Mouse (Mus musculus): ENCODE data around the gene Rnf121.
A peak's percentile ranks its signal among the peaks of the same experiment; 100 is the strongest.

The Rnf121 gene

DNA sequence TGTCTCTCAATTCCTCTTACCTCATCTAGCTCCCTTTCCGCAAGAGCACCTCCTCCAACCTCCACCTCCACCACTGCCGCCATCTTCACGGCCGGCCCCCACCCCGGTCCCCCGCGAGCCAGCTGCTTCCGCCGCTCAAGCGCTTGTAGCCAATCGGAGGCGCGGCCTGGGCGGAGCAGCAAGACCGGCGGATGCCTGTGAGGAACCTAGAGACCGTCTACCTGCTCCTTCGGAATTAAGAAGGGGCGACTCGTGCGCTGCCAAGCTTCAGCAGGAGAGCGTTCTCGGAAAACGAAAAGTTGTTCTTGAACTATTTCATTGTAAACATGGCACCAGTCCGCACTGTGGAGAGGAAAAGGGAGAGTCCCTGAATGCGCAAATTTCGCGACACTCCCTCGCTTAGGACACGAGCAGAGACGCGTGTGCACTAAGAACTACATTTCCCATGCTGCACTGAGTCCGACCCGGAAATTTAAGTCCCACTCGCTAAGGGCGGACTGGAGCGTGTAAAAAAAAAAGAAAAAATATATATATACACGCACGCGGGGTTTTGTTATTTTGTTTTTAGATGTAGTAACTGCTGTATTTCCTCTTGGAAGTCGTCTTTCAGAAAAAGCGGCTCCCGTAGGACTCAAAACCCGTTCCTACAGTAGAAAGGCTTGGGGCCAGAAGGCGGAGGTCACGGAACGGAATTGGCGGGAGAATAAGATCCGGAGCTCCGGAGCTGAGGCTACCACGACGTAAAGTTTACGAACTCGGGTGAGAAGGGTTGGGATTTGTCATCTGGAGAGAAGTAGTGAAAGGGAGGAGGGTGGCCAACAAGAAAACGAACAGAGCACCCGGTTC is at the start of gene Rnf121, which contains the start of the genes Xndc1 and Xntrpc:
Gene Rnf121, minus strand, starts transcription at position 424 of the 846 bp plus-strand sequence.
Gene Xndc1, plus strand, starts transcription at position 466 of the 846 bp plus-strand sequence.
Gene Xntrpc, plus strand, starts transcription at position 668 of the 846 bp plus-strand sequence.
- DNase-seq: peak; percentile 92 to 93

DNA sequence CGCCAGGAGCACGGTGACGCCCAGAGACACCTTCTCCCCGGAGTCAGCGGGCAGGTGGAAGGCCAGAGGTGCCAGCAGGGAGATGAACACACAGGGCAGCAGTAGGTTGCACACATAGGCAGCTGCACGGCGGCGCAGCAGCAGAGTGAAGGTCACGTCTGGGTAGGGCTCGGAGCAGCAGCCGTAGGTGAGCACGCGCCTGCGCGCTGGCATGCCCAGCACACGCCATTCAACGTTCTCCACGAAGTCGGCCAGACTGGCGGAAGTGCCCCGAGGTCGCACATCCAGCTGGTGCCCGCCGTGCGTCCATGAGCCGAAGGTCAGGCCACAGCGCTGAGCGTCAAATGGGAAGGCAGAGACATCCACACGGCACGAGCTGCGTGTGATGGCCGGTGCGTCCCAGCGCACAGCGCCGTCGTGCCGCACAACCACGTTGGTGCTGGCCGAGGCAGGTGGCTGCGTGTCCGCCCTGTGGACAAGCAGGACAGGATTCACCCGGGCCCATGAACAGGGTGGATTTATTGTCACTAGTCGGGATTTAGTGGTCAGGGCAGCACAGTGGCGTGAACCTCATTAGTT is 48.0 kb upstream of the Rnf121 start:
- no peak for DNase-seq

DNA sequence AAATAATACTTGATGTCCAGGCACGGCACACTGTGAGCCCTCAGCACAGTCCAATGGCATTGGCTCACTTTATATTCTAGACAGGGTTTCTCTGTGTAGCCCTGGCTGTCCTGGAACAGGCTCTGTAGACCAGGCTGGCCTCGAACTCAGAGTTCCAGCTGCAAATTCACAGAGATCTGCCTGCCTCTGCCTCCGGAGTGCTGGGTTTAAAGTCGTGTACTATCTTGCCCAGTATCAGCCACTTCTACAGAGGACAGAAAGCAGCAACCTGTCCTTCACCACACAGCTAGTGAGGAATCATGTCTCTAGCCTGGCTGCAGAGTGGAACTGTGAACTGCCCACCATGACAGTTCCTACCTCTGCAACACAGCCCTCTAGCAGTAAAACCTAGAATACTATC is 44.5 kb upstream of the Rnf121 start:
- no peak for DNase-seq

DNA sequence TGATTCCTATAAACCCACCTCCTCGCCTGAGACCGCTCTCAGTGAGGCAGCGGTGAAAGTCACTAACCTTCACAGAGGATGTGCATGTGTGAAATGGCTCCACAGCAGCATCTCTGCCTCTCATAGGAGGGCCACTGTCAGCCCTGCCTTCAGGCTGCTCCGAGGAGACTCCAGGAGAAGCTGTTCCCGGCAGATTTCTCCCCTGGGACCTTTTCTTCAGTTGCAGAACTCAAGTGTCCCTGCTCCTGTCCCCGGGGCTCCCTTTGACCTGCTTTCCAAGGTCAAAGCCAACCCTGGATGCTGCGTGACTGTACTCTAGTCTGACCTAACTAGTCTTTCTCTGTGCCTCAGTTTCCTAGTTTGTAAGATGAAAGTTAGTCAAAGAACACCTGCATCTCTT is 43.9 kb upstream of the Rnf121 start, which contains the start of gene Art5:
Gene Art5, minus strand, starts transcription at position 319 of the 400 bp plus-strand sequence.
- DNase-seq: no peak

DNA sequence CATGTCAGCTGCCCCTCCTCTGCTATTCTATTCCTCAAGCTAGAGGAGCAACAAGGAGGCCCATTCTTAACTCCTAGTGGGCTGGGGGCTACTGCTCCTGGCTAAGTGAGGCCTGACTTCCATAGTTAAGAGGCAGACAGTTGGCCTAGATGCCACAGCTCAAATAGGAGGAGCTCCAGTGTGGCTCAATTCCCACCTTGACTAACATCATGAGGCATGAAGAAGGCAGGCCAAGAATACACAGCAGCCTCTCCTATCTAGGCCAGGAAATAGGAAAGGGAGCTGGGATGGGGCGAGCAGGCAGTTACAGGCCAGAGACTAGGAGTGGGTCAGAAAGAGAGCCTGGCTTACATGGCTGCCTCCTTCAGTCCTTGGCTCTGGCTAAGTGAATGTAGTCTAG is 42.9 kb upstream of the Rnf121 start:
- DNase-seq: no peak

DNA sequence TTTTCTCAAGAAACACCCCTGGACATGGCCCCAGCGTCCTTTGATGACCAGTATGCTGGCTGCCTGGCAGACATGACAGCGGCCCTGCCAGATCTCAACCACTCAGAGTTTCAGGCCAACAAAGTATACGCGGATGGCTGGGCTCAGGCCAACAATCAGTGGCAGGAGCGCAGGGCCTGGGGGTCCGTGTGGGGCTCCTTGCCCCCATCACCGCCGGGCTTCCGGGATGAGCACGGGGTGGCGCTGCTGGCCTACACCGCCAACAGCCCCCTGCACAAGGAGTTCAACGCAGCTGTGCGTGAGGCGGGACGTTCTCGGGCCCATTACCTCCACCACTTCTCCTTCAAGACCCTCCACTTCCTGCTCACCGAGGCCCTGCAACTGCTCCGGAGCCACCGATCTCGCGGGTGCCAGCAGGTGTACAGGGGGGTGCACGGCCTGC is 41.5 kb upstream of the Rnf121 start:
- no peak for DNase-seq

DNA sequence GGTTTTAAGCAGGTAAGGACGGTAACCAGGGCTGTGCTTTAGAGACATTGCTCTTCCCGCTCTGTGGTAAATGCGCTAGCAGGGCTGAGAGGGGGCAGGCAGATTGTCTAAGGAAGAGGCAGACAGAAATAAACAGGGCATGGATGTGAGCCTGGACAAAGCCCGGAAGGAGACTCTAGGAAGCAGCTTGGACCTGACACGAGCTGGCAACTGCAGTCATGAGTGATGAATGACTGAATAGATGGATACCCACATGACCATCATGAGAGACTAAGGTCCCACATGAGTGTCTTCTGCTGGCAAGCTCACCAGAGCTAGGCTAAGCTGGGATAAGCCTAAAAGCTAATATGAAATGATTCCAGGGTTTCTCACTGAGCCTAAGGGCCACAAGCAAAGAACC is 38.9 kb upstream of the Rnf121 start:
- peak; percentile 39 to 48 for DNase-seq

DNA sequence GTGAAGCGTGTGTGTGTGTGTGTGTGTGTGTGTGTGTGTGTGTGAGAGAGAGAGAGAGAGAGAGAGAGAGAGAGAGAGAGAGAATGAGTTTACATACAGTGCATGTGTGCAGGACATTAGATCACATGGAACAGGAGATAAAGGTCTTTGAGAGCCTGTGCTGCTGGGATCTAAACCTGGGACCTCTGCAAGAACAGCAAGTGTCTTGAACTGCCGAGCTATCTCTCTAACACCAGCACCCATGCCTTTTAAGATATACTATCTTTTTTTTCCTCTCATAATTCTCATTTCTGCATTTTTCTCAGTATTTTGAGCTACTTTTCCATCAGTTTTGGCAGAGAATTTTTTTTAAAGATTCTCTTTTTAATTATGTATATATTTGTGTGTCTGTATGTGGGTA is 38.3 kb upstream of the Rnf121 start:
- no peak for DNase-seq

DNA sequence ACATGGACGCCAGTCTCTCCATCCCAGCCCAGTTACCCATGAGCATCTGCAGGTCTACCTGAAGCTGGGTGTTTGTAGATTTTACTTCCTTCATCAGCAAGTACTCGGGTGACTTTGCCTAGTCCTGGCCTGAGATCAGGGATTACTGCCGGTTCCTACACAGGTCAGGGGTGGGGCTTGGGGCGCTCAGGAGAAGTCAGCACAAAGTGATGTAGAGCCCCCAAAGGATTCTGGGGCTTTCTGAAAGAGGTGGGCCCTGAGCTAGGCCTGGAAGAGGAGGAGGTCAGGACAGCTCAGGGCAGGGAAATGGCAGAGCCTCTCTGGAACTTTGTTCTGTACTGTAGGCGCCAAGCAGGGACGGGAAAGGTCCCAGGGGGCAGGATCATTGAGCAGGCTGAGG is 37.4 kb upstream of the Rnf121 start:
- DNase-seq: no peak

DNA sequence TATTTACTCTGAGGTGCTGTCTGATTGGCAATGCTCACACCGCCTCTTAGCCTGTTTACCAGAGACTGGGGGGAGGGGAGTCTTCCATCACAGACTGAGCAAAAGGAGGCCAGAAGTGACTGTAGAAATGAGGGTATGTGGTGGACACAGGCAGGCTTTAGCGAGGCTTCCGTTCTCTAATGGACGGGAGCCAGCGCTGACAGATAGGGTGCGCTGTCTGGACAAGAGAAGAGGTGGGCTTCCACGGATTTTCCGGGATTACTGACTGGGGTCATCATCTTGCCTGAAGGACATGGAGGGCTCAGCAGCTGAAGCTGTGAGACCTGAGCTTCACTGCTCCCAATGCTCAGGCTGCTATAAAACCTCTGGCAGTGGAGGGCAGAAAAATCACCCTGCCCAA is 37.0 kb upstream of the Rnf121 start:
- no peak for DNase-seq

DNA sequence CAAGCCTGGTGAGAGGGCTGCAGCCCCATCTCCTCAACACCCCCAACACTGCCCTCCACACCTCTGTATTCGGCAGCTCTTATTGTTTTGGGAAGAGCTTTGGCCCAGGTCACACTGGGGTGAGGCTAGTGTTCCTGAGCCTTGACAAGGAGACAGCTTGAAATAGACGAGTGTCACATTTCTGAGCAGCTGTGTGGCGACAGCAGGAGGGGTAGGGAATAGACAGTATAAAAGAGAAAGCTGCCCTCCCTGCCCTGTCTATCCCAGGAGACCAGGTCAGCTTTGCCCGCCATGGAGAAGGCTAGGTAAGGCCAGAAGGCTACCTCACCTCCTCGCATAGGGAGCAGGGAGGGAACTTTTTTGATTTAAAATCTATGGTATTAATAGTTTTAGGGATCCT is 36.2 kb upstream of the Rnf121 start, which contains the start of gene Art1:
Gene Art1, plus strand, starts transcription at position 257 of the 400 bp plus-strand sequence.
- no peak for DNase-seq

DNA sequence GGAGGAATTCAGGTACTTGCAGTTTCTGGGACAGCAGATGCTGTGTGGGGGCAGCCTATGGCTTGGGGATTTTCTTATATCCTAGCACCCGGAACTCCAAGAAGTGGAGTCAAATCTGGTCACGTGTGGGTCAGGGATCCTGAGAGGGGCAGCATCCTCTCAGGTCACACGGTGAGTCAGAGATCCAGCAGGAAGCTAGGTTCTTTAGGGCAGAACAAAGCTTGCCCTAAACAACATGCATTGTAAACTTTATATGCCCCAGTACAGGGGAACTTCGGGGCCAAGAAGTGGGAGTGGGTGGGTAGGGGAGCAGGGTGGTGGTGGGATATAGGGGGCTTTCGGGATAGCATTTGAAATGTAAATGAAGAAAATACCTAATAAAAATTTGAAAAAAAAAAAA is 35.6 kb upstream of the Rnf121 start:
- DNase-seq: no peak

DNA sequence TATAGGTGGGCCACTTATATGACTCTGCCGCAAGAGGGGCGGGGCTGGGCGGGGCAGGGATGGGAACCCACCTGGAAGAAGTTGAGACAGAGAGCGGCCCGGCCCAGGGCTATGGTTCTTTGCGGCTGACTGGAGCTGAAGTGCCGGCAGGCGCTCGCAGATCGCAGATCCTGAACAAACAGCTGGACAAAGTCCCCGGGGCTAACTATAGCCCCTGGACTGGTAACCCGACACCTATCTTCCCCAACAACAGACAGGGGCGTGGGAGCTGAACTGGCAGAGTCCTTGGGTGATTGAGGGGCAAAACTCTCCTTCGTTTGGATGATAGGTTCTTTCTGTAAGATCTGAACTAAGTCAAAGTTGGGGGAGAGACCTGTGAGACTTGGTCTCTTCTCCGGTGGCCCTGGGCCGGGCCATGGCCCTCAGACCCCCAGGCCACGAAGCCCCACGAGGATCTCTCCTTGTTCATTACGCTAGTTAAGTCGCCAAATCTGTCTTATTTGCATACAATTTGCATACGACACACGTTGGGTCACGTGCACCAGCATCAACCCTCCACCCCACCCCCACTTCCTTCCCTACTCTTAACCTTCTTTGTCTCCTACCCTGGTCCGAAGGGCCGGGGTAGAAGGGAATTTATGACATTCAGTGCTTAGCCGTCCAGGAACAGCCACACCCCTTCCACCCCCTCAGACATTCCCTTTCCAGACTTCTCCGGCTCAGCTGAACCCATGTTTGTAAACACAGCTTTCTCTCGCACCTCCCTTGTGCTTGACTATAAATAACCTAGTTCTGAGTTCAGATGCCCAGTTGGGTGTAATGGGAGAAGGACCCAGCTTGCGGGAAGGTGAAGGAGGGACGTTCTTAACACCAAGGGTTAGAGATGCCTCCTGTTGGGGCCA is 34.7 kb upstream of the Rnf121 start:
- DNase-seq: no peak

DNA sequence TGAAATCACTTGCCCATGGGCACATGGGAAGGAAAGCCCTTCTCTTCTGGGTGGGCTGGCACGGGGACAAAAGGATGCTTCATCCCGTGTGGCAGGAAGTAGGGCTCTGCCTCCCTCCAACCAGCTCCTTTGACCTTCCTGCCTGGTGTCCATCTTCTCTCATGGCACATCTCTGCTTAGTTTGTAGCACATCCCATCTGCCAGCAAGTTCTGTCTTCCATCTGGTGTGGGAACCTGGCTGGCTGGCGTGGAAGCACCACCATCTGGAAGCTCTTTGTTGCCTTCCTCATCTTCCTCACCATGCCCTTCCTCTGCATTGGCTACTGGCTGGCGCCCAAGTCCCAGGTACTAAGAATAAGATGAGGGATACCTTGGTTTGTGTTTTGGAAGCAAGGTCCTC is 22.1 kb upstream of the Rnf121 start:
- DNase-seq: peak in 1 of 2 experiments; percentile 30

DNA sequence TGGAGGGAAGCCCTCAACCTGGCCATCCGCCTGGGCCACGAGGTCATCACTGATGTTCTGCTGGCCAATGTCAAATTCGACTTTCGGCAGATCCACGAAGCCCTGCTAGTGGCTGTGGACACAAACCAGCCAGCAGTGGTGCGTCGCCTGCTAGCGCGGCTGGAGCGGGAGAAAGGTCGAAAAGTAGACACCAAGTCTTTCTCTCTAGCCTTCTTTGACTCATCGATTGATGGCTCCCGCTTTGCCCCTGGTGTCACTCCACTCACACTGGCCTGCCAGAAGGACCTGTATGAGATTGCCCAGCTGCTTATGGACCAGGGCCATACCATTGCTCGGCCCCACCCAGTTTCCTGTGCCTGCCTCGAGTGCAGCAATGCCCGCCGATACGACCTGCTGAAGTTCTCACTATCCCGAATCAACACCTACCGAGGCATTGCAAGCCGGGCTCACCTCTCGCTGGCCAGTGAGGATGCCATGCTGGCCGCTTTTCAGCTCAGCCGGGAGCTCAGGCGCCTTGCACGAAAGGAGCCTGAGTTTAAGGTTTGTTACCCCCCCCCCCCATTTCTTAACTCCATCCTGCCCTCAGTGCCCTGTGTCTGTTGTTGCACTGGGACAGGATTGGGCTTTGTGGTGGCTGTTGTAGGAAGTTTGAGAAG is 18.9 kb upstream of the Rnf121 start:
- DNase-seq: no peak

DNA sequence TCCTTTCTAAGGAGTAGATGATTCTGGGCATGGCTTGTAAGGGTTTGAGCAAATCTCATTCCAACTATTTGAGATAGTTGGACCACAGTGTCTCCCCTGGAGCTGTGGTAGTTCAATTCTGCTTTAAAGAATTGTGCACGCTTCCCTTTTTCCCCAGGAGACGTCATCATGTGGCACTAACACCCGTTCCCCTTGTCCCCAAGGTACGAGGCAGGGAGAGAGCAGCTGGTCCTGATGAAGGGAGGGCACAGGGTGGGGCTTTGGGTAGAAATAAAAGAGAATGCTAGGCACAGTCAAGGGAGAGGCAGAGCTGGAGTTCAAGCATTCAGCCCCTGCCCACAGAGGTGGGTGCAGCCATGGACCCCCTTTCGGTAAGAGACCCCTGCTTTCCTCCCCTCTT is 17.5 kb upstream of the Rnf121 start, which contains the start of gene Trpc2:
Gene Trpc2, plus strand, starts transcription at position 301 of the 400 bp plus-strand sequence.
- no peak for DNase-seq

DNA sequence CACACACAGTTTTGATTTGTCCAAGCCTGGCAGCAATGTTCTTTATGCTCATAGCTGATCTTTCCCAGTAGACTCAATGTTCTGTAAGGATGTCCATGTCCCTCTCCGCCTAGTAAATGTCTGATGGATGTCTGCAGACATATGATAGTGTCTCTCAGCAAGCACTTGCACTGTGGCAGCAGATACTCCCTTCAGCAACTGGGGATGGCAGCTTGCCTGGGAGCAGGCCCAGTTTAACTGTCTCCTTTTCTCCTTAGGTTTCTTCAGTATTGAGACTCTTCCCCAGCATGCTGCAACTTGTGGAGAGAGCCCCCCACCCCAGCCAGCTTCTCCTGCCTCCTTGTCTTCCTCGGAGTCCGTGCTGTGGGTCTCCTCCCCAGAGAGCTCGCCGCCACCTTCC is 16.5 kb upstream of the Rnf121 start:
- DNase-seq: no peak

DNA sequence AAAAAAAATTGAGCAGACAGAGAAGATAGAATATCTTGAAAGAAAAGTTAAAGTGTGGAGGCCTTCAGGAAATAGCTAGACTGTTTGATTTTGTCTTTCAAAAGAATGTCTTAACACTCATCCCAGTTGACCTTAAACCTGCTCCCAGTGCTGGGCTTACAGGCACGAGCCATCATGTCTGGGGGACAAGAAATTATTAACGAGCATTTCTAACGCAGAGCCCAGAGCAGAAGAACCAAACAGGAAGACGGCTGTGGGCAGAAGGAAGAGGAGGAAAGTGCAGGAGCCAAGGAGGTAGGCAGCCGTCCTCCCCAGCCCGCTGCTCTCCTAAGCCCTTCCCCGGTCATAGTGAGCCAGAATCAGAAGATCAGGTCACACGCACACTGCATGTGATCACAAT is 15.0 kb upstream of the Rnf121 start:
- DNase-seq: no peak

DNA sequence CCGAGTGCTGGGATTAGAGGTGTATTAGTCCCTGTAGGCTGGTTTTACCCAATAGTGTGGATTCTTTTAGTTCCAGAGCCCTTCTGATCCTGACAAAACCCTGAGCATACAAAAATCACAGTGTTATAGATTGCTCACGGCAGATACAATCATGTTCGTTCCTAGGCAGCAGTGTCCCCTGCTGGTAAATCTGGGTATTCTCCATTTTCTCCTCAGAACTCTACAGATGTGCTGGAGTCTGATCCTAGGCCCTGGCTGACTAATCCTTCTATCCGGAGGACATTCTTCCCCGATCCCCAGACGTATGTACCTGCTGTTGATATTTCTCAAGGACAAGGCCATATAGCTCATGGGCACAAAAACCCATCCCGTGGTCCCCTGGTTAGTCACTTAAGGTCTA is 13.2 kb upstream of the Rnf121 start:
- DNase-seq: peak; percentile 21 to 42

DNA sequence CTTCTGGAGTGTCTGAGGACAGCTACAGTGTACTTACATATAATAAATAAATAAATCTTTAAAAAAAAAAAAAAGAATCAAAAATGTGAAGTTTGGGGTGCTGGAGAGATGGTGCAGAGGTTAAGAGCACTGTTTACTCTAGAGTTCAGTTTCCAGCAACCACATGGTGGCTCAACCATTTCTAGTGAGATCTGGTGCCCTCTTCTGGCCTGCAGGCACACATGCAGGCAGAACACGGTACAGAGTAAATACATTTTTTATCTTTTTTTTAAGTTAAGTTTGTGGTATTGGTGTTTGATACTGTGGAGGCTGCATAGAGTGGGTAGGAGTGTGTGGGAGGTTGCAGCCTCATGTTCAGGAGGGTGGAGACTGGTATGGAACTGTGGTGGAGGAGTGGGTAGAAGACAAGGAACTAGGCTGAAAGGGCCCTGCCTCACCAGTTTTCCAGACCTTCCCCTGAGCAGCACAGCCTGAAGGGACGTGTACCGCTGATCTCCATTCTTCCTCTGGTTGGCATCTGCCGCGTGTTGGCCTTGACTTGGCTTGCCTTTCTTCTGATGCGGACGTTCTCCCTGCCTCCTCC is 11.5 kb upstream of the Rnf121 start:
- no peak for DNase-seq

DNA sequence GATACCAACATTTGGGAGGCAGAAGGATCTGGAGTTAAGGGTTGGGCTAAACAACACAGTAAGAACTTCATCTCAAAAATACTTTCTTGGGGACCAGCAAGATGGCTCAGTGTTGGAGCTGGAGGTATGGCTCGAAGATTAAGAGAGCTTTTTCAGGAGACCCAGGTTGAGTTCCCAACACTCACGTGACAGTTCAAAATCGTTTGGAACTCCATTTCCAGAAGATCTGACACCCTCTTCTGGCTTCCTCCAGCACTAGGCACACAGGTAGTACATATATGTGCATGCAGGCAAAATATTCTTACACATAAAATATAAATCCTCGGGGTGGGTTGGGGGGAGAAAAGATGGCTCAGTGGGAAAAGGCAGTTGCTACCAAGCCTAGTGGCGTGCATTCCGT is 1.1 kb upstream of the Rnf121 start:
- DNase-seq: no peak

DNA sequence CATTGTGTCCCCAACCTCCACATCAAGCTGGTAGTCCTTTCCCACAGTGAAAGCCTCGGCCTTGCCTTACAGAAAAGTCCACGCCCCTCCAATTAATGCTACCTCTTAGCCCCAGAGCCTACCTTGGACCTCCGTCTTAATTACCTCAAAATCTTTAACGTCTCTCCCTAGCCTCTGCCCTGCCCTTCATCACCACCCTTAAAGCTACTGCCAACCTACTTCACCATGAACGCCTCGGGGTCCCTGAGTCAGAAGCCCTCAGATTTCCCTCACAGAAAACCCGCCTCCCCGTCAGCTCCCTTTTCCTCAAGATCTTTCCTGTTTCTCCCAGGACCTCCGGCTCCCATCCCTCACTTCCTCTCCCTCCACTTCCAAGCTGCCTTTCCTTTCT is 619 bp downstream of the Rnf121 start:
- no peak for DNase-seq
